Mouse (Mus musculus) cerebellum, adult 2 months (tissue): ENCODE measurements around the gene Tmem41a. TPM values are rescaled to one million over a fixed set of nuclear protein-coding genes. Genes with fewer than 3 reads are reported as not detected.
"Not testable (repeated sequence)": the region's sequence is repeated elsewhere in the genome, so short reads cannot be mapped to it uniquely, and the experiment has no call there.

Source experiments
- DNase-seq, 2 experiments: peaks; one replicate each; pipeline ENCODE4 v3.0.0; 2021
- H3K27ac ChIP-seq: fragments of 200-500 bp; 2 replicates; pipeline ENCODE4 v1.5.1; 2012; ENCODE audit warnings: low read length, control low read depth, inconsistent platforms; ENCODE audit not compliant: insufficient read depth
- H3K27me3 ChIP-seq: fragments of 200-500 bp; 2 replicates; pipeline ENCODE4 v1.6.1; 2012; ENCODE audit warnings: inconsistent platforms, mild to moderate bottlenecking, low read length, moderate library complexity; ENCODE audit not compliant: control insufficient read depth, insufficient read depth
- H3K4me1 ChIP-seq: fragments of 200-500 bp; 2 replicates; pipeline ENCODE4 v1.6.1; 2011; ENCODE audit warnings: low read length; ENCODE audit not compliant: control insufficient read depth, insufficient read depth
- H3K4me3 ChIP-seq: fragments of 200-500 bp; replicated peaks from 2 replicates; pipeline ENCODE3; 2011; ENCODE audit warnings: mild to moderate bottlenecking, low read depth, low read length, control low read depth; ENCODE audit not compliant: insufficient read depth
- CTCF ChIP-seq: fragments of 200-500 bp; IDR thresholded peaks from 2 replicates; pipeline ENCODE4 v1.5.1; 2011; ENCODE audit warnings: low read depth, mild to moderate bottlenecking, control low read depth, low read length, moderate library complexity, borderline replicate concordance; ENCODE audit not compliant: insufficient read depth
- POLR2A ChIP-seq: fragments of 200-500 bp; IDR thresholded peaks from 2 replicates; pipeline ENCODE4 v1.6.1; 2011; ENCODE audit warnings: low read length, control low read depth, borderline replicate concordance; ENCODE audit not compliant: insufficient read depth
- WGBS: fragments of 180-500 bp; shearing (Covaris S2); methylation state at CpG from one replicate; pipeline ENCODE4 v1.1.7; 2018; 5-methylcytosine and 5-hydroxymethylcytosine counted together
- polyA plus RNA-seq: library from polyadenylated mRNA; depleted of rRNA; stranded (reverse); fragments of >200 nt; gene quantifications from 2 replicates; pipeline ENCODE4 v1.2.3, GENCODE M21; 2012

Tmem41a gene
- polyA plus RNA-seq, 1 experiment: 39.9 TPM

DNA sequence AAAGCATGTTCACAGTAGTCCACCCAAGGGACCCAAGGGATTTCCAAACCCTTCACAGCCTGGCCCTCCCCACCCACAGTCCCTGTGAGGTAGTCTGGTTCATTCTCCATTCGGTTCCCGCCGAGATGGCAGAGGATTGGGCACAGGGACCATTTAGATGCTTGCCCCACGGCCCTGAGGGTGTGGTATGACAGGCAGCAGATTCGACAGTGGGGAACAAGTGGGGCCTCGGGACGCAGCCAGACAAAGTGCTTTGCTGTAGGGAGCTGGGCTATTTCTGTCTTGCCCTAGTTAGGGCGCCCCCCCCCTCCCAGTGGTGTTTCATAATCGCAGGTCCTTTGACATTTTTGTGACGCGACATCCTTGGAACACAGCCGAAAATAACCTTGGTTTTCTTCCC, 8.2 kb upstream of the Tmem41a start:
- no peak for DNase-seq
- no peak overlapping the region for H3K27ac ChIP-seq
- TF ChIP-seq CTCF: no peak
- TF ChIP-seq POLR2A: no peak
- no peak overlapping the region for H3K4me3 ChIP-seq
- 68% methylated on average over 12 of the region's 12 CpGs for WGBS
- 0 out of 2 replicates have a peak, but pooled peaks cover 3% of the 10 kb centered on the region for H3K4me1 ChIP-seq
- H3K27me3 ChIP-seq: no peaks in the 10 kb centered on the region

- no peaks in the 10 kb centered on the region for H3K4me1 ChIP-seq
- 90% methylated on average over 13 of the region's 13 CpGs for WGBS
- TF ChIP-seq CTCF (no peak), POLR2A (no peak)
Observed at GRCm38 (mm10) chr16:21928471-21928870, 18.9 kb downstream of the Tmem41a start.

GRCm38 (mm10) chr16:21916681-21917080, 30.7 kb downstream of the Tmem41a start:
- H3K27me3 ChIP-seq: no peaks in the 10 kb centered on the region
- peak; percentile 50 to 78 for DNase-seq
- WGBS: 15% methylated on average over 7 of the region's 7 CpGs
- no peak for TF ChIP-seq CTCF
- TF ChIP-seq POLR2A: no peak
- peak overlapping the region; percentile 55; the same call in 1 of the 2 replicates for H3K27ac ChIP-seq
- H3K4me1 ChIP-seq: peaks cover 5% of the 10 kb centered on the region; the same call in 1 of the 2 replicates
- no peak overlapping the region for H3K4me3 ChIP-seq

More at GRCm38 (mm10) chr16:21928471-21928870, 18.9 kb downstream of the Tmem41a start:
- Histone ChIP-seq H3K27ac (no peak overlapping the region), H3K27me3 (no peaks in the 10 kb centered on the region), H3K4me3 (no peak overlapping the region)
- DNase-seq: no peak

DNA sequence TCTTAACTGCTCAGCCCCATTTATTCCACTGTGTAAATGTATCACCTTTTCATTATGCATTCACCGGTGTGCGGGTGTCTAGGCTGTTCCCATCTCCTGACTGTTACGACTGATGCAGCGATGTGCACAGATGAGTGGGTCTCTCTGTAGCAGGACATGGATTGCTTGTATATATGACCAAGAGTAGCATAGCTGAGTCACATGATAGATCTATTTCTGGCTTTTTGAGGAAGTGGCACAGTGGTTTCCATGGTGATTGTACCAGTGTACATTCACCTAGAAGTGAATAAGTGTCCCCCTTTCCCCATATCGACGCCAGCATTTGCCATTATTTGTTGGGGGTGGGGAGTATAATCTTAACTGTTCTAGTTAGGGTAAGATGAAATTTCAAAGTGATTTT, 34.0 kb downstream of the Tmem41a start:
- WGBS: 90% methylated on average over 6 of the region's 6 CpGs
- DNase-seq: no peak
- Histone ChIP-seq H3K27ac (no peak overlapping the region), H3K27me3 (no peaks in the 10 kb centered on the region), H3K4me3 (no peak overlapping the region), H3K4me1 (peaks cover 5% of the 10 kb centered on the region; the same call in 1 of the 2 replicates)
- no peak for TF ChIP-seq CTCF
- no peak for TF ChIP-seq POLR2A

GRCm38 (mm10) chr16:21908906-21909305, 38.4 kb downstream of the Tmem41a start:
- 62% methylated on average over 6 of the region's 8 CpGs for WGBS
- not testable (repeated sequence) for H3K27me3 ChIP-seq

GRCm38 (mm10) chr16:21906902-21907301, 40.5 kb downstream of the Tmem41a start:
- Histone ChIP-seq H3K27me3 (no peaks in the 10 kb centered on the region), H3K27ac (no peak overlapping the region), H3K4me1 (no peaks in the 10 kb centered on the region), H3K4me3 (no peak overlapping the region)
- no peak for DNase-seq
- TF ChIP-seq CTCF: no peak
- no peak for TF ChIP-seq POLR2A
- WGBS: 79% methylated on average over 6 of the region's 6 CpGs

More at GRCm38 (mm10) chr16:21908906-21909305, 38.4 kb downstream of the Tmem41a start:
- not testable (repeated sequence) for H3K4me3 ChIP-seq, H3K4me1 ChIP-seq, H3K27ac ChIP-seq, DNase-seq

DNA sequence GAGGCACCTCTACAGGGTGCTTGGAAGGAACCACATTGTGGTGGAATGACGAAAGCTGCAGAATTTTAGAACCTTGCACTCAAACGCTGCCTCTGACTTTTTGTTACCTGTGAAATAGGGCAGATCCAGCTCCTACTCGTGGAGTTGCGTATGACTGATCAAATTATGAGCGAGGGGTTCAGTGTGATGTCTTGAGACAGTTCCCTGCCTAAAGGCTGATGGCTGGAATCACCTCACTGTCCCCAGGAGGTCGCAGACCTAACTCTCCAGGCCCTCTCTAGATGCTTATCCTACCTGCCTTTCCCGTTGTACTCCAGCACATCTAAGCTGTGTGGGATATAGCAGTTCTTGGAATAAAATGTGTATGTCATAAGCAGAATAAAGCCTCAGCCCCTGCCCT, 41.4 kb downstream of the Tmem41a start:
- no peak overlapping the region for H3K27ac ChIP-seq
- TF ChIP-seq POLR2A (no peak), CTCF (no peak)
- 91% methylated on average over 7 of the region's 7 CpGs for WGBS
- H3K4me1 ChIP-seq: no peaks in the 10 kb centered on the region
- no peak for DNase-seq
- H3K27me3 ChIP-seq: no peaks in the 10 kb centered on the region
- H3K4me3 ChIP-seq: no peak overlapping the region

DNA sequence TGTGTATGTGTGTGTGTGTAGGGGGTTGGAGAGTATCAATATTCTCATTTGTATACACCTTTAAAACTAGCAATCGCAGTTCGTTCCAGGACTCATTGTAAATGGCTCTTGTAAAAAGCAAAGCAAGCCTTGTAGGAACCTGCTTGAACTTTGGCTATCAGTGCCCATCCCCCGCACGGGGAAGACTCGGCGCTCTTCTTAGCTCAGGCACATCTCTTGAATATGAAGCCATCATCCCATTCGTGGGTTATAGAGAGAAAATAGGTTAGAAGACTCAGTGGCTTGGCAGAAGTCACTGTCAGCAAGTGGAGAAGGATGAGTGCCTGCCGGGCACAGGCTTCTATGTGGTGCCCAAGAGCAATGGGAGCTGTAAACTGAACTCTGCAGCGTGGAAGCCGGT, 42.7 kb downstream of the Tmem41a start:
- no peak overlapping the region for H3K4me3 ChIP-seq
- H3K4me1 ChIP-seq: no peaks in the 10 kb centered on the region
- H3K27me3 ChIP-seq: no peaks in the 10 kb centered on the region
- TF ChIP-seq POLR2A (no peak), CTCF (no peak)
- no peak overlapping the region for H3K27ac ChIP-seq
- no peak for DNase-seq
- WGBS: 82% methylated on average over 10 of the region's 10 CpGs

- no peak for DNase-seq
- Histone ChIP-seq H3K27me3 (no peaks in the 10 kb centered on the region), H3K4me1 (no peaks in the 10 kb centered on the region), H3K27ac (no peak overlapping the region), H3K4me3 (no peak overlapping the region)
- WGBS: 83% methylated on average over 5 of the region's 5 CpGs
- TF ChIP-seq CTCF (no peak), POLR2A (no peak)
Observed at GRCm38 (mm10) chr16:21901286-21901685, 46.1 kb downstream of the Tmem41a start.
